Comparison of ENCODE assay signal across 8 mouse cellular contexts in the genomic region with DNA sequence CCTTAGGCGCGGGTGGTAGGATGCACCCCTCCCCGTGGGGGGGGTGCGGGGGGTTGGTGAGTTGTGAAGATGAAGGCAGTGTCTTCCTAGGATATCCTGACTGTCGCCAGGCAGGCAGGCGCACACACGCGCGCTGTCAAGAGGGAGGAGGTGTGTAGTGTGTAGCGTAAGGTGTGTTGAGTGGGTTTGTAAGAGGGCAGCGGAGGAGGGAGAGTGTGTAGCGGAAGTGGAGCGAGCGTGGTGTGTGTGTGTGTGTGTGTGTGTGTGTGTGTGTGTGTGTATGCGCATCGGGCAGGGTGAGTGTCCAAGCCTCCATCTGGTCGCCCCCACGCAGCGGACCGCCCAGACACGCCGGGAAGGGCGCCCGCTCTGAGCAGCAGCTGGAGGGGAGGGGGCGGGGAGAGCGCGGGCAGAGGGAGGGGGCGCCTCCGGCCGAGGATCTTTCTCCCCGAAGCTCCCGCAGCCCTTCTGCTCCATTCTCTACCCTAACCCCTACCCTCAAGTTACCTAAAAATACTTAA. TPM values are rescaled to one million over a fixed set of nuclear protein-coding genes. Genes with fewer than 3 reads are reported as not detected.
DNase-seq lines count a peak whose midpoint lies in the region; ATAC-seq and TF ChIP-seq lines count a peak whose summit lies in the region.

No protein-coding gene starts in this region.

- 2% methylated on average over 18 of the region's 32 CpGs for WGBS in liver, adult 2 months
- under 1% methylated on average over 28 of the region's 32 CpGs for WGBS in kidney, adult 2 months
- 2% methylated on average over 27 of the region's 32 CpGs for WGBS in liver, postnatal 0 days (ENCODE audit: insufficient replicate concordance)
- WGBS in neural tube, embryonic 11.5 days = under 1% methylated on average over 22 of the region's 32 CpGs

- ATAC-seq in liver, postnatal 0 days = peak; percentile 9
- peak; percentile 36 for ATAC-seq in neural tube, embryonic 11.5 days (ENCODE audit: insufficient read depth, low FRiP score, low TSS enrichment)

- DNase-seq in liver, adult 2 months (ENCODE audit: extremely low read depth, low read depth, low spot score) = peak; percentile 15
- DNase-seq in liver = no peak
- peak; percentile 11 to 21 for DNase-seq in cerebellum, postnatal 36 days
- peak; percentile 57 to 61 for DNase-seq in heart, adult 18-20 months
- peak; percentile 27 for DNase-seq in kidney, adult 2 months
- peak; percentile 48 for DNase-seq in liver, postnatal 0 days
- peak; percentile 45 for DNase-seq in neural tube, embryonic 11.5 days (ENCODE audit: low spot score)

- peak overlapping the region; percentile 97 for H3K4me2 ChIP-seq in liver, postnatal 0 days (ENCODE audit: low read depth, low read length)
- H3K4me2 ChIP-seq in neural tube, embryonic 11.5 days (ENCODE audit: low read depth) = peak overlapping the region; percentile 93

- no peak overlapping the region for H3K27ac ChIP-seq in liver, adult 2 months (replicated peaks; ENCODE audit: insufficient read depth, low read depth, low read length)
- H3K27ac ChIP-seq in kidney, adult 2 months (ENCODE audit: insufficient read depth, low read depth, low read length) = no peak overlapping the region
- H3K27ac ChIP-seq in liver, postnatal 0 days (ENCODE audit: low read depth) = no peak overlapping the region; the same call in 1 of the 2 replicates
- H3K27ac ChIP-seq in neural tube, embryonic 11.5 days (ENCODE audit: low read depth, low read length) = no peak overlapping the region
- no peak overlapping the region for H3K27ac ChIP-seq in testis, adult 2 months (ENCODE audit: control insufficient read depth, insufficient read depth, low read depth, low read length)

- H3K36me3 ChIP-seq in liver, adult 2 months (ENCODE audit: control insufficient read depth, insufficient read depth, low read length) = no peaks in the 10 kb centered on the region
- H3K36me3 ChIP-seq in kidney, adult 2 months (ENCODE audit: control insufficient read depth, insufficient read depth, low read length) = no peaks in the 10 kb centered on the region
- no peaks in the 10 kb centered on the region for H3K36me3 ChIP-seq in liver, postnatal 0 days (replicated peaks; ENCODE audit: insufficient read depth, low read length)
- H3K36me3 ChIP-seq in neural tube, embryonic 11.5 days (ENCODE audit: control insufficient read depth, insufficient read depth, low read length) = no peaks in the 10 kb centered on the region
- no peaks in the 10 kb centered on the region for H3K36me3 ChIP-seq in testis, adult 2 months (ENCODE audit: control insufficient read depth, insufficient read depth, low read length)

- no peaks in the 10 kb centered on the region for H3K79me2 ChIP-seq in liver, adult 2 months (ENCODE audit: control insufficient read depth, insufficient read depth, low read length)

- H3K27me3 ChIP-seq in liver, adult 2 months (ENCODE audit: control insufficient read depth, insufficient read depth, low read length) = peaks cover 23% of the 10 kb centered on the region
- peaks cover 3% of the 10 kb centered on the region; the same call in 1 of the 2 replicates for H3K27me3 ChIP-seq in kidney, adult 2 months (replicated peaks; ENCODE audit: control insufficient read depth, insufficient read depth, low read length)
- peaks cover 71% of the 10 kb centered on the region for H3K27me3 ChIP-seq in liver, postnatal 0 days (ENCODE audit: insufficient read depth, low read length)
- H3K27me3 ChIP-seq in neural tube, embryonic 11.5 days (ENCODE audit: control insufficient read depth, insufficient read depth, low read length) = peaks cover 75% of the 10 kb centered on the region
- H3K27me3 ChIP-seq in testis, adult 2 months (ENCODE audit: control insufficient read depth, insufficient read depth, low read length) = peaks cover 3% of the 10 kb centered on the region; the same call in 1 of the 2 replicates

- TF ChIP-seq POLR2A in liver, adult 2 months (IDR thresholded peaks at IDR 0.05; ENCODE audit: extremely low read depth, insufficient read depth, low read length) = no peak
- TF ChIP-seq POLR2A in kidney, adult 2 months (IDR thresholded peaks at IDR 0.05; ENCODE audit: low read depth, low read length) = no peak
- no peak for TF ChIP-seq POLR2A in testis, adult 2 months (IDR thresholded peaks at IDR 0.05; ENCODE audit: control insufficient read depth, low read depth, low read length)

- no peaks in the 10 kb centered on the region for H3K9me3 ChIP-seq in liver, postnatal 0 days (ENCODE audit: low read length)
- H3K9me3 ChIP-seq in neural tube, embryonic 11.5 days (ENCODE audit: control insufficient read depth, low read length) = no peaks in the 10 kb centered on the region

- H3K4me1 ChIP-seq in liver, adult 2 months (ENCODE audit: control insufficient read depth, insufficient read depth, low read length) = peaks cover 3% of the 10 kb centered on the region; the same call in 1 of the 2 replicates
- H3K4me1 ChIP-seq in kidney, adult 2 months (ENCODE audit: control insufficient read depth, insufficient read depth, low read length) = no peaks in the 10 kb centered on the region
- H3K4me1 ChIP-seq in liver, postnatal 0 days (ENCODE audit: insufficient read depth) = peaks cover 26% of the 10 kb centered on the region
- H3K4me1 ChIP-seq in neural tube, embryonic 11.5 days (ENCODE audit: control insufficient read depth, insufficient read depth, low read length) = peaks cover 20% of the 10 kb centered on the region; the same call in 1 of the 2 replicates
- H3K4me1 ChIP-seq in testis, adult 2 months (ENCODE audit: control insufficient read depth, insufficient read depth, low read length) = peaks cover 34% of the 10 kb centered on the region

- TF ChIP-seq EP300 in liver, postnatal 0 days (IDR thresholded peaks at IDR 0.05; ENCODE audit: low read depth) = no peak

- TF ChIP-seq CTCF in liver, adult 2 months (IDR thresholded peaks at IDR 0.05; ENCODE audit: low read depth, low read length) = no peak
- no peak for TF ChIP-seq CTCF in kidney, adult 2 months (conservative IDR thresholded peaks at IDR 0.05; ENCODE audit: insufficient read depth, insufficient read length, low read depth, low read length)
- no peak for TF ChIP-seq CTCF in liver, postnatal 0 days (IDR thresholded peaks at IDR 0.05; ENCODE audit: low read depth)
- TF ChIP-seq CTCF in testis, adult 2 months (IDR thresholded peaks at IDR 0.05; ENCODE audit: control insufficient read depth, insufficient read depth, insufficient replicate concordance, low read depth, low read length) = no peak

- H3K4me3 ChIP-seq in liver, adult 2 months (ENCODE audit: insufficient read depth, low read depth, low read length) = peak overlapping the region; percentile 49
- H3K4me3 ChIP-seq in kidney, adult 2 months (ENCODE audit: insufficient read depth, low read depth, low read length) = peak overlapping the region; percentile 44
- H3K4me3 ChIP-seq in liver, postnatal 0 days (ENCODE audit: low read depth, low read length) = peak overlapping the region; percentile 63
- H3K4me3 ChIP-seq in neural tube, embryonic 11.5 days (ENCODE audit: low read depth, low read length) = peak overlapping the region; percentile 38
- H3K4me3 ChIP-seq in testis, adult 2 months (ENCODE audit: control insufficient read depth, low read depth, low read length) = peak overlapping the region; percentile 63

- peak overlapping the region; percentile 63 for H3K9ac ChIP-seq in liver, adult 2 months (ENCODE audit: low read depth, low read length)
- peak overlapping the region; percentile 53 for H3K9ac ChIP-seq in liver, postnatal 0 days (replicated peaks)
- H3K9ac ChIP-seq in neural tube, embryonic 11.5 days (ENCODE audit: low read length) = peak overlapping the region; percentile 18; the same call in 1 of the 2 replicates

RNA-seq across cellular contexts. Expression of gene Egr2, which starts 1.4 kb away (rescaled TPM):
- total RNA-seq in liver, adult 2 months (2014; rRNA removed) = 0.09 and 0.34 TPM in 2 replicates
- polyA plus RNA-seq in liver, adult 2 months (2012; rRNA removed) = 0.15 and 0.73 TPM in 2 replicates
- total RNA-seq in heart, adult 18-20 months (2021) = under 1 TPM; 0.75 to 0.92 TPM
- polyA plus RNA-seq in kidney, adult 2 months (2012; rRNA removed) = 0.57 and 1.8 TPM in 2 replicates
- 0.15 and 0.33 TPM in 2 replicates for polyA plus RNA-seq in liver, postnatal 0 days (2015; fragmentation: Nextera tagmentation; extraction: Ambion mirVana)
- 0.76 and 1.1 TPM in 2 replicates for polyA plus RNA-seq in neural tube, embryonic 11.5 days (2014; fragmentation: Nextera tagmentation; extraction: Ambion mirVana)
- polyA plus RNA-seq in testis, adult 2 months (2012; rRNA removed) = 0.46 and 2.1 TPM in 2 replicates

RNA-seq across cellular contexts. Expression of gene Ado, which starts 12.1 kb away (rescaled TPM):
- total RNA-seq in liver, adult 2 months (2014; rRNA removed) = 8.5 and 10.0 TPM in 2 replicates
- 7.0 and 7.8 TPM in 2 replicates for polyA plus RNA-seq in liver, adult 2 months (2012; rRNA removed)
- total RNA-seq in heart, adult 18-20 months (2021) = 10 to 100 TPM; 16.0 to 18.3 TPM
- 7.7 and 10.1 TPM in 2 replicates for polyA plus RNA-seq in kidney, adult 2 months (2012; rRNA removed)
- polyA plus RNA-seq in liver, postnatal 0 days (2015; fragmentation: Nextera tagmentation; extraction: Ambion mirVana) = 9.9 and 10.8 TPM in 2 replicates
- 87.2 and 88.8 TPM in 2 replicates for polyA plus RNA-seq in neural tube, embryonic 11.5 days (2014; fragmentation: Nextera tagmentation; extraction: Ambion mirVana)
- polyA plus RNA-seq in testis, adult 2 months (2012; rRNA removed) = 10.1 and 11.6 TPM in 2 replicates
